Mouse (Mus musculus): ENCODE data around the gene Npas3. TPM values are rescaled to one million over a fixed set of nuclear protein-coding genes. Genes with fewer than 3 reads are reported as not detected.

Npas3 gene
- polyA plus RNA-seq, 1 experiment from 2014 or later, result 25.9 TPM

- Histone ChIP-seq H3K27ac (peak overlapping the region; percentile 48; the same call in 1 of the 2 replicates), H3K9me3 (ENCODE audit: control insufficient read depth, low read length) (no peaks in the 10 kb centered on the region), H3K9ac (no peak overlapping the region), H3K36me3 (replicated peaks; ENCODE audit: control insufficient read depth, insufficient read depth) (no peaks in the 10 kb centered on the region), H3K27me3 (ENCODE audit: control insufficient read depth, insufficient read depth, low read length) (no peaks in the 10 kb centered on the region), H3K4me3 (replicated peaks; ENCODE audit: low read length) (no peak overlapping the region), H3K4me1 (replicated peaks; ENCODE audit: control insufficient read depth, insufficient read depth, low read length) (peaks cover 19% of the 10 kb centered on the region), H3K4me2 (replicated peaks) (no peak overlapping the region)
- ATAC-seq (ENCODE audit: low FRiP score), result no peak
- no peak for DNase-seq (ENCODE audit: low spot score)
- 83% methylated on average over 6 of the region's 6 CpGs for WGBS
Measured at GRCm38 (mm10) chr12:53794718-53795400, 546.4 kb downstream of the Npas3 start.

GRCm38 (mm10) chr12:53801831-53802230 lies 553.4 kb downstream of the Npas3 start:
- Histone ChIP-seq H3K4me1 (replicated peaks; ENCODE audit: control insufficient read depth, insufficient read depth, low read length) (0 out of 2 replicates have a peak, but pooled peaks cover 9% of the 10 kb centered on the region), H3K27me3 (ENCODE audit: control insufficient read depth, insufficient read depth, low read length) (no peaks in the 10 kb centered on the region), H3K27ac (no peak overlapping the region), H3K4me3 (replicated peaks; ENCODE audit: low read length) (no peak overlapping the region), H3K4me2 (replicated peaks) (no peak overlapping the region), H3K9ac (no peak overlapping the region), H3K9me3 (ENCODE audit: control insufficient read depth, low read length) (no peaks in the 10 kb centered on the region), H3K36me3 (replicated peaks; ENCODE audit: control insufficient read depth, insufficient read depth) (no peaks in the 10 kb centered on the region)
- WGBS, result 86% methylated on average over 6 of the region's 6 CpGs
- DNase-seq (ENCODE audit: low spot score), result no peak
- ATAC-seq (ENCODE audit: low FRiP score), result no peak

- Histone ChIP-seq H3K4me2 (replicated peaks) (no peak overlapping the region), H3K27ac (peak overlapping the region; percentile 35; the same call in 1 of the 2 replicates), H3K4me3 (replicated peaks; ENCODE audit: low read length) (no peak overlapping the region), H3K27me3 (ENCODE audit: control insufficient read depth, insufficient read depth, low read length) (no peaks in the 10 kb centered on the region), H3K9ac (no peak overlapping the region), H3K9me3 (ENCODE audit: control insufficient read depth, low read length) (no peaks in the 10 kb centered on the region), H3K36me3 (replicated peaks; ENCODE audit: control insufficient read depth, insufficient read depth) (no peaks in the 10 kb centered on the region), H3K4me1 (replicated peaks; ENCODE audit: control insufficient read depth, insufficient read depth, low read length) (0 out of 2 replicates have a peak, but pooled peaks cover 9% of the 10 kb centered on the region)
- ATAC-seq (ENCODE audit: low FRiP score) (no peak), DNase-seq (ENCODE audit: low spot score) (no peak)
- WGBS, result 40% methylated on average over 7 of the region's 7 CpGs
Measured at GRCm38 (mm10) chr12:53802381-53802780, 553.9 kb downstream of the Npas3 start.

GRCm38 (mm10) chr12:53810081-53810480 lies 561.6 kb downstream of the Npas3 start:
- WGBS, result 94% methylated on average over 2 of the region's 2 CpGs
- Histone ChIP-seq H3K27me3 (ENCODE audit: control insufficient read depth, insufficient read depth, low read length) (no peaks in the 10 kb centered on the region), H3K9ac (no peak overlapping the region), H3K4me1 (replicated peaks; ENCODE audit: control insufficient read depth, insufficient read depth, low read length) (peaks cover 15% of the 10 kb centered on the region; the same call in 1 of the 2 replicates), H3K9me3 (ENCODE audit: control insufficient read depth, low read length) (no peaks in the 10 kb centered on the region), H3K4me2 (replicated peaks) (no peak overlapping the region), H3K27ac (no peak overlapping the region), H3K4me3 (replicated peaks; ENCODE audit: low read length) (no peak overlapping the region), H3K36me3 (replicated peaks; ENCODE audit: control insufficient read depth, insufficient read depth) (no peaks in the 10 kb centered on the region)
- DNase-seq (ENCODE audit: low spot score), result no peak
- ATAC-seq (ENCODE audit: low FRiP score), result no peak

GRCm38 (mm10) chr12:53814291-53814690 lies 565.8 kb downstream of the Npas3 start:
- no peak for DNase-seq (ENCODE audit: low spot score)
- WGBS, result 93% methylated on average over 7 of the region's 7 CpGs
- H3K27me3 ChIP-seq (ENCODE audit: control insufficient read depth, insufficient read depth, low read length), result no peaks in the 10 kb centered on the region

GRCm38 (mm10) chr12:53819982-53820381 lies 571.5 kb downstream of the Npas3 start:
- ATAC-seq (ENCODE audit: low FRiP score) (no peak), DNase-seq (ENCODE audit: low spot score) (no peak)
- Histone ChIP-seq H3K9me3 (ENCODE audit: control insufficient read depth, low read length) (no peaks in the 10 kb centered on the region; the same call in 1 of the 2 replicates), H3K9ac (no peak overlapping the region), H3K27ac (no peak overlapping the region), H3K27me3 (ENCODE audit: control insufficient read depth, insufficient read depth, low read length) (no peaks in the 10 kb centered on the region), H3K4me2 (replicated peaks) (no peak overlapping the region), H3K4me1 (replicated peaks; ENCODE audit: control insufficient read depth, insufficient read depth, low read length) (no peaks in the 10 kb centered on the region), H3K4me3 (replicated peaks; ENCODE audit: low read length) (no peak overlapping the region), H3K36me3 (replicated peaks; ENCODE audit: control insufficient read depth, insufficient read depth) (no peaks in the 10 kb centered on the region)
- 97% methylated on average over 4 of the region's 4 CpGs for WGBS

More at GRCm38 (mm10) chr12:53814291-53814690, 565.8 kb downstream of the Npas3 start:
- peaks cover 15% of the 10 kb centered on the region; the same call in 1 of the 2 replicates for H3K4me1 ChIP-seq (replicated peaks; ENCODE audit: control insufficient read depth, insufficient read depth, low read length)
- no peak overlapping the region for H3K9ac ChIP-seq
- H3K27ac ChIP-seq, result no peak overlapping the region
- no peaks in the 10 kb centered on the region for H3K36me3 ChIP-seq (replicated peaks; ENCODE audit: control insufficient read depth, insufficient read depth)
- H3K4me3 ChIP-seq (replicated peaks; ENCODE audit: low read length), result no peak overlapping the region
- no peak for ATAC-seq (ENCODE audit: low FRiP score)
- no peaks in the 10 kb centered on the region; the same call in 1 of the 2 replicates for H3K9me3 ChIP-seq (ENCODE audit: control insufficient read depth, low read length)
- H3K4me2 ChIP-seq (replicated peaks), result no peak overlapping the region

GRCm38 (mm10) chr12:53822881-53823280 lies 574.4 kb downstream of the Npas3 start:
- Histone ChIP-seq H3K4me1 (replicated peaks; ENCODE audit: control insufficient read depth, insufficient read depth, low read length) (peaks cover 5% of the 10 kb centered on the region), H3K27ac (no peak overlapping the region; the same call in 1 of the 2 replicates), H3K9ac (no peak overlapping the region), H3K9me3 (ENCODE audit: control insufficient read depth, low read length) (no peaks in the 10 kb centered on the region), H3K4me2 (replicated peaks) (no peak overlapping the region), H3K4me3 (replicated peaks; ENCODE audit: low read length) (no peak overlapping the region), H3K27me3 (ENCODE audit: control insufficient read depth, insufficient read depth, low read length) (no peaks in the 10 kb centered on the region), H3K36me3 (replicated peaks; ENCODE audit: control insufficient read depth, insufficient read depth) (no peaks in the 10 kb centered on the region)
- DNase-seq (ENCODE audit: low spot score) (no peak), ATAC-seq (ENCODE audit: low FRiP score) (no peak)
- WGBS, result 62% methylated on average over 4 of the region's 4 CpGs

GRCm38 (mm10) chr12:53825251-53825650 lies 576.8 kb downstream of the Npas3 start:
- H3K4me1 ChIP-seq (replicated peaks; ENCODE audit: control insufficient read depth, insufficient read depth, low read length), result peaks cover 5% of the 10 kb centered on the region
- no peak overlapping the region for H3K27ac ChIP-seq
- DNase-seq (ENCODE audit: low spot score) (no peak), ATAC-seq (ENCODE audit: low FRiP score) (no peak)
- H3K27me3 ChIP-seq (ENCODE audit: control insufficient read depth, insufficient read depth, low read length), result no peaks in the 10 kb centered on the region
- H3K36me3 ChIP-seq (replicated peaks; ENCODE audit: control insufficient read depth, insufficient read depth), result no peaks in the 10 kb centered on the region
- H3K9ac ChIP-seq, result no peak overlapping the region
- H3K9me3 ChIP-seq (ENCODE audit: control insufficient read depth, low read length), result no peaks in the 10 kb centered on the region
- no peak overlapping the region for H3K4me3 ChIP-seq (replicated peaks; ENCODE audit: low read length)
- H3K4me2 ChIP-seq (replicated peaks), result no peak overlapping the region

GRCm38 (mm10) chr12:53825898-53826605 lies 577.6 kb downstream of the Npas3 start:
- ATAC-seq (ENCODE audit: low FRiP score) (0 out of 2 replicates have a peak, but pooled peaks have one; percentile 57), DNase-seq (ENCODE audit: low spot score) (no peak)
- H3K27me3 ChIP-seq (ENCODE audit: control insufficient read depth, insufficient read depth, low read length), result no peaks in the 10 kb centered on the region
- H3K9ac ChIP-seq, result no peak overlapping the region
- H3K9me3 ChIP-seq (ENCODE audit: control insufficient read depth, low read length), result no peaks in the 10 kb centered on the region
- 53% methylated on average over 12 of the region's 12 CpGs for WGBS
- H3K27ac ChIP-seq, result no peak overlapping the region
- no peak overlapping the region for H3K4me2 ChIP-seq (replicated peaks)
- peaks cover 5% of the 10 kb centered on the region for H3K4me1 ChIP-seq (replicated peaks; ENCODE audit: control insufficient read depth, insufficient read depth, low read length)
- H3K36me3 ChIP-seq (replicated peaks; ENCODE audit: control insufficient read depth, insufficient read depth), result no peaks in the 10 kb centered on the region
- no peak overlapping the region for H3K4me3 ChIP-seq (replicated peaks; ENCODE audit: low read length)

Data from hindbrain, embryonic 14.5 days (tissue).